10 mouse cellular contexts compared by ENCODE assay signal in the genomic region with DNA sequence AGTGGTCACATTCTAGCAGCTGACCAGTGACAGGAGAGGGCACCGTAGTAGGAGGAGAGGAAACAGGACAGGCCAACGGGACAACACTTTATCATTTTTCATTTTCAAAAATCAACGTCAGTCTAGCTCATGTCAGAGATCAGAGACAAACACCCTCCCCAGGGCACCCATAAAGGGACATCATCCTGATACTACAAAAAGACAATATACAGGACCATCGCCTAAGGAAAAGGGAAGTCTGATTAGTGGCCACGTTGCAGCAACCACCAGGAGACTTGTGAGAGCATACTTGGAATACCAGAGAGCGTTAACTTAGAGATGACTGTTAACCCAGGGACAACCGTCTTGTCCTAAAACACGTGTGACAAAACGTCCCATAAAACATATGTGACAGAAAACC. TPM values are rescaled to one million over a fixed set of nuclear protein-coding genes. Genes with fewer than 3 reads are reported as not detected.
DNase-seq lines count a peak whose midpoint lies in the region; ATAC-seq lines count a peak whose summit lies in the region.
"Had no signal": no experiment of that assay in that cellular context is flagged by ENCODE, and none has a peak within 500 bp of the region (broad histone marks: within the 10 kb centered on the region; RNA-seq: fewer than 3 reads in every experiment).

No protein-coding gene starts in this region.

- peak overlapping the region; percentile 83 for H3K4me2 ChIP-seq in heart, embryonic 16.5 days (ENCODE audit: low read depth, low read length)
- H3K4me2 ChIP-seq in neural tube, embryonic 11.5 days (ENCODE audit: low read depth) = peak overlapping the region; percentile 11; the same call in 1 of the 2 replicates
- H3K4me2 ChIP-seq in limb, embryonic 13.5 days (replicated peaks) = peak overlapping the region; percentile 88

- H3K4me3 ChIP-seq in heart, embryonic 16.5 days (ENCODE audit: low read length) = peak overlapping the region; percentile 86
- no peak overlapping the region for H3K4me3 ChIP-seq in neural tube, embryonic 11.5 days (ENCODE audit: low read depth, low read length)
- peak overlapping the region; percentile 68 for H3K4me3 ChIP-seq in limb, embryonic 13.5 days
- H3K4me3 ChIP-seq: midbrain, embryonic 15.5 days had no signal

- peak overlapping the region; percentile 91 for H3K9ac ChIP-seq in heart, embryonic 16.5 days (ENCODE audit: low read length)
- no peak overlapping the region for H3K9ac ChIP-seq in neural tube, embryonic 11.5 days (ENCODE audit: low read length)
- no peak overlapping the region for H3K9ac ChIP-seq in limb, embryonic 13.5 days
- H3K9ac ChIP-seq: midbrain, embryonic 15.5 days had no signal

- 0 out of 2 replicates have a peak, but pooled peaks cover 2% of the 10 kb centered on the region for H3K9me3 ChIP-seq in heart, embryonic 16.5 days (replicated peaks; ENCODE audit: control insufficient read depth, low read length)
- H3K9me3 ChIP-seq in neural tube, embryonic 11.5 days (ENCODE audit: control insufficient read depth, low read length) = no peaks in the 10 kb centered on the region
- H3K9me3 ChIP-seq in limb, embryonic 13.5 days = no peaks in the 10 kb centered on the region
- H3K9me3 ChIP-seq: midbrain, embryonic 15.5 days had no signal

- 22% methylated on average over 9 of the region's 9 CpGs for WGBS in heart, embryonic 16.5 days
- WGBS in neural tube, embryonic 11.5 days = 26% methylated on average over 9 of the region's 9 CpGs
- 29% methylated on average over 9 of the region's 9 CpGs for WGBS in limb, embryonic 13.5 days

- no peaks in the 10 kb centered on the region for H3K27me3 ChIP-seq in heart, embryonic 16.5 days (ENCODE audit: control insufficient read depth, insufficient read depth, low read length)
- H3K27me3 ChIP-seq in neural tube, embryonic 11.5 days (ENCODE audit: control insufficient read depth, insufficient read depth, low read length) = peaks cover 10% of the 10 kb centered on the region; the same call in 1 of the 2 replicates
- H3K27me3 ChIP-seq in limb, embryonic 13.5 days = peaks cover 9% of the 10 kb centered on the region; the same call in 1 of the 2 replicates

- H3K36me3 ChIP-seq in heart, embryonic 16.5 days (ENCODE audit: control insufficient read depth, insufficient read depth) = peaks cover 2% of the 10 kb centered on the region; the same call in 1 of the 2 replicates
- no peaks in the 10 kb centered on the region for H3K36me3 ChIP-seq in neural tube, embryonic 11.5 days (ENCODE audit: control insufficient read depth, insufficient read depth, low read length)
- H3K36me3 ChIP-seq in limb, embryonic 13.5 days = no peaks in the 10 kb centered on the region
- H3K36me3 ChIP-seq: midbrain, embryonic 15.5 days had no signal

- peaks cover 20% of the 10 kb centered on the region for H3K4me1 ChIP-seq in heart, embryonic 16.5 days (ENCODE audit: control insufficient read depth, insufficient read depth, low read length)
- no peaks in the 10 kb centered on the region for H3K4me1 ChIP-seq in neural tube, embryonic 11.5 days (ENCODE audit: control insufficient read depth, insufficient read depth, low read length)
- H3K4me1 ChIP-seq in limb, embryonic 13.5 days = peaks cover 23% of the 10 kb centered on the region

- DNase-seq in heart, postnatal 14 days = no peak
- no peak for DNase-seq in neural tube, embryonic 11.5 days (ENCODE audit: low spot score)
- DNase-seq in neural tube, embryonic 10.5 days (ENCODE audit: extremely low spot score, low spot score) = no peak
- DNase-seq in natural killer cell, adult 2 months (ENCODE audit: low spot score in 2 of 2) = no peak
- DNase-seq in cerebellum, adult 9-11 months = no peak
- no peak for DNase-seq in layer of hippocampus, postnatal 36 days
- DNase-seq: cerebellum, postnatal 14 days had no signal

- no peak overlapping the region for H3K27ac ChIP-seq in heart, embryonic 16.5 days (ENCODE audit: low read length)
- H3K27ac ChIP-seq in neural tube, embryonic 11.5 days (ENCODE audit: low read depth, low read length) = no peak overlapping the region
- H3K27ac ChIP-seq in limb, embryonic 13.5 days = no peak overlapping the region
- H3K27ac ChIP-seq: midbrain, embryonic 15.5 days had no signal

- no peak for ATAC-seq in heart, embryonic 16.5 days (replicated peaks; ENCODE audit: extremely low read depth, insufficient read depth, low FRiP score)
- no peak for ATAC-seq in neural tube, embryonic 11.5 days (ENCODE audit: insufficient read depth, low FRiP score, low TSS enrichment)
- no peak for ATAC-seq in limb, embryonic 13.5 days (ENCODE audit: low FRiP score, low read depth)
- ATAC-seq: midbrain, embryonic 15.5 days had no signal

- intact Hi-C loops in heart, postnatal 14 days (cut with DNase I) = loop anchor here (5.0 kb wide), 1 partner anchor 47 kb away; no protein-coding TSS in a partner anchor

RNA-seq across cellular contexts. Expression of a gene that starts 1.7 kb away (rescaled TPM):
- 25.3 and 29.6 TPM in 2 replicates for polyA plus RNA-seq in heart, embryonic 16.5 days (2015; fragmentation: Nextera tagmentation; extraction: Ambion mirVana)
- total RNA-seq in heart, postnatal 14 days (2021) = 10 to 100 TPM; 29.6 to 35.1 TPM
- polyA plus RNA-seq in neural tube, embryonic 11.5 days (2014; fragmentation: Nextera tagmentation; extraction: Ambion mirVana) = 6.6 and 7.5 TPM in 2 replicates
- polyA plus RNA-seq in limb, embryonic 13.5 days (2015; fragmentation: Nextera tagmentation; extraction: Ambion mirVana) = 11.3 and 13.6 TPM in 2 replicates
- total RNA-seq in layer of hippocampus, postnatal 36 days (2021) = 1 to 10 TPM; 8.4 to 10.0 TPM

Comparison
In these comparisons a context has a peak if more than half of its experiments do, and no peak if none do; other contexts are left out.
1. H3K4me2 ChIP-seq: peak in every context shown above with its lines; median percentile 88 in limb, embryonic 13.5 days; 83 in heart, embryonic 16.5 days; 11 in neural tube, embryonic 11.5 days.